Mouse (Mus musculus) retina, postnatal 1 day (tissue): ENCODE data around the gene D630045J12Rik.

ENCODE experiments used
- DNase-seq: peaks from one replicate; pipeline ENCODE4 v3.0.0-alpha.2; 2012

The D630045J12Rik gene

DNA sequence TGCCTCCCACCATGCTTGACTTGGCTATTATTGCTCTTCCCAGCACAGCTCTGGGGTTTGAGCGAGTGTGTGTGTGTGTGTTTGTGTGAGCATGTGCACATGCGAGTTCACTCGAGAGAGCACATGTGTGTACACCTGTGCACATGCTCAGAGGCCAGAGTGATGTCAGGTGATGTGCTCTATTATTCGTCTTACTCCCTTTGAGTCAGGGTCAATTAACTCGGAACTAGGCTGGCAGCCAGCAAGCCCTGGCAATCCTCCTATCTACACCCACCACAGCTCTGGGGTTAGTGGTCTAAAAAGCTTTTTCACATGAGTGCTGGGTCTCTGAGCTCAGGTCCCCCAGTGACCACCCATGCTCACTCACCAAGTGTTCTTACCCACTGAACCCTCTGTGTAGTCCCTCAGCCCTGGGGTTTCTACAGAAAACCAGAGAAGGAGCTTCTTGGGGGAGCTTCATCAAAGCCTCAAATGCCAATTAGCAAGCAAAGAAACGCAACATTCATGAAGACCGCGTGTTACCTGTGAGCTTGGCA is 11.4 kb downstream of the D630045J12Rik start:
- DNase-seq = no peak

- DNase-seq = no peak
These were observed 12.3 kb downstream of the D630045J12Rik start for GRCm38 (mm10) chr6:38241508-38241907.

GRCm38 (mm10) chr6:38240618-38241017 is 13.2 kb downstream of the D630045J12Rik start:
- DNase-seq = no peak

- DNase-seq = no peak
These were observed 15.4 kb downstream of the D630045J12Rik start for GRCm38 (mm10) chr6:38238382-38238781.

- DNase-seq = no peak
These were observed 17.7 kb downstream of the D630045J12Rik start for GRCm38 (mm10) chr6:38235991-38236658.

DNA sequence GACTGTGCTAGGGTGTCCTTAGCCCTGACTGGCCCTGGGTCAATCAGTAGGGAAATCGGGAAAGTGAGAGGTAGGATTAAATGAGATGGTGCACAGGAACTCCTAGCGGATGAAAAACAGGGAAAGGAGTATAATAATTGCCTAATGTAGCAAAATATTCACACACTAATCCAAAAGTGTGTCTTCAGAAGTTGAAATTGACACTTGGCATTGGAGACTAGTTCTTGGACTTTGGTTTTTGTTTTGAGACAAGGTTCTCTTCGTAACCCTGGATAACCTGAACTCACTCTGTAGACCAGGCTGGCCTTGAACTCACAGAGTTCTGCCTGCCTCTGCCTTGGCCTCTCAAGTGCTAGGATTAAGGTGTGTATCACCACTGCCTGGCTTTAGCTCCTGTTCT is 20.0 kb downstream of the D630045J12Rik start:
- no peak for DNase-seq

GRCm38 (mm10) chr6:38232917-38233316 is 20.9 kb downstream of the D630045J12Rik start:
- DNase-seq = no peak

DNA sequence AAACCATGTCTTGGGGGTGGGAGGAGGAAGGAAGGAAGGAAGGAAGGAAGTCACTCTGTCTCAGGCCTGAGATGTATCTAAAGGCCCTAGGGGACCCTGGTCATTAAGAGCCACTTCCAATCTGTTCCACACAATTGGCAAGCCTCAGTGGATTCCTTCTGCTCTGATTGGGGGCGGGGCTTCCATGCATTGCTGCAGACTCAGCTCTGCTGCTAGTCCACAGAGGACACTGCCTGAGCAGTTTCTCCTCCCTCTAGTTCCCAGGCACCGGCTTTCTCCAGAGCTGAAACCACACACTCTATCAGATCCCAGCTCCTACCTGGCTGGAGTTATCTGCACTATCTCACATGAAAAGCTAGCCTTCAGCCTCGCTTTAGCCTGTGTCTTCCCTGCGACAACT is 21.8 kb downstream of the D630045J12Rik start:
- DNase-seq = peak; percentile 46

DNA sequence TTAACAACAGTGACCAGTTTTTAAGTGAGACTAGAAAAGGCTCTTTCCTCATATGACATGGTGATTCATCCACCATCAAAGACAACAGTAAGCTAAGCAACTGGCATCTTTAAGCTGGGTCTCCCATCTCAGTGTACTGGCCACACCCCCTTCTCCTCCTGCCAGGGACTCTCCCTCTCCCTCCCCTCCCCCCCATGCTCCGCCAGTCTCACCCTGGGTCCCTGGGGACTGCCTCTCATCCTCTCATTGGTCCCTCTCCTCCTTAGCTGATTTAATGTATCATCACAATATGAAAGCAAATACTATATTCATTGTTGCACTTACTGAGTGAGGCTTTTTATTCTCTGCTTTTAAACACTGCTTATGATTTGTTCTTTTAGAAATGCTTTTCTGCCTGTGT is 29.7 kb downstream of the D630045J12Rik start:
- peak; percentile 34 for DNase-seq

DNA sequence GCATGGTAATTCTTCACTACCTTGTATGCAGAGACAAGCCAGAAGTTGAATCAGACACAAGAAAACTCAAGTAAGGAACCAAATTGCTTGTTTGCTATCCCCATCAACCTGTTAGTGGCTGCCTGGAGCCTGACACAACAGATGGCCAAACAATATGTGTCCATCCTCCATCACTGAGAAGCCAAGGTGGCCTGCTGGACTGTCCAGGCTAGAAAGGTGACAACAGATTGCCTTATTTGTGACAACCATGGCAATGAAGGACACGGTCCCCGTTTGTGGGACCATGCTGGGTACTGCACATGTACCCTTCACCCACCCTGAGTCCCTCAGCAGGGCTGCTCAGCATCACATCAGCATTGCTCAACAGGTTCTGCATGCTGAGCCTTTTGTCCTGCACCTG is 34.5 kb downstream of the D630045J12Rik start:
- DNase-seq = no peak

GRCm38 (mm10) chr6:38215448-38216110 is 38.2 kb downstream of the D630045J12Rik start:
- no peak for DNase-seq

GRCm38 (mm10) chr6:38207621-38208020 is 46.2 kb downstream of the D630045J12Rik start:
- DNase-seq = no peak

- DNase-seq = peak; percentile 66
These were observed 46.8 kb downstream of the D630045J12Rik start for GRCm38 (mm10) chr6:38206941-38207531.

GRCm38 (mm10) chr6:38205375-38205774 is 48.4 kb downstream of the D630045J12Rik start:
- DNase-seq = no peak

DNA sequence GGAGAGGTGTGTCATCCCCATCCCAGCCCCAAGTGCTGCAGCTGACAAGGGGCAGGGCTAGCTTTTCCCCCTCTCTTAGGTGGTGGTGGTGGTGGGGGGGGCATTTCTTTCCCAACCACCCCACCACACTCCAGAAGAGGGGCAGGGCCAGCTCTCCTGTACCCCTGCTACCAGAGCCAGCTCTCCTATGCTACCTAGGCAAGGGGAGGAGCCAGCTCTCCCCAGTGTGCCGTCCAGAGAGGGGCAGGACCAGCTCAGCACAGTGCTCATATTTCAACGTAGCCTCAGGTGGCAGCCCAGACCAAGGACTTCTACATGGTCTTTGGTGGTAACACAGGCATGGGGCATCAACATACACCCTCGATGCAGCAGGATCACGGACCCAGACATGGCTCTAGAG is 50.0 kb downstream of the D630045J12Rik start:
- no peak for DNase-seq

DNA sequence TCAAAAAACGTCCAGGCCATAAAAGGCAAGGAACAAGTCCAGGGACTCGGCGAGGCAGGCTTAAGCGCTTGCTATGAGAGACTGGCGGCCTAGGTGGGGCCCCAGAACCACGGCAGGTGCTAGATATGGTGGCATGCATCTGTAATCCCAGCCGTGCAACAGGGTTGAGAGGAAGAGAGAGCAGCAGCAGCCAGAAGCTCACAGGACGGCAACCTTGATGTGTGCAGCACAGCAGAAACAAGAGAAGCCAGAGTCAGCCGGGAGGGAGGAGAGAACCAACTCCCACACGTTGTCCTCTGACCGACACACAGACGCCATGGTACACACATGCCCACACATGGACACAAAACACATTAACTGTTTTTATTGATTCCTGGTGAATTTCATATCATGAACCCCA is 51.0 kb downstream of the D630045J12Rik start:
- DNase-seq = no peak

DNA sequence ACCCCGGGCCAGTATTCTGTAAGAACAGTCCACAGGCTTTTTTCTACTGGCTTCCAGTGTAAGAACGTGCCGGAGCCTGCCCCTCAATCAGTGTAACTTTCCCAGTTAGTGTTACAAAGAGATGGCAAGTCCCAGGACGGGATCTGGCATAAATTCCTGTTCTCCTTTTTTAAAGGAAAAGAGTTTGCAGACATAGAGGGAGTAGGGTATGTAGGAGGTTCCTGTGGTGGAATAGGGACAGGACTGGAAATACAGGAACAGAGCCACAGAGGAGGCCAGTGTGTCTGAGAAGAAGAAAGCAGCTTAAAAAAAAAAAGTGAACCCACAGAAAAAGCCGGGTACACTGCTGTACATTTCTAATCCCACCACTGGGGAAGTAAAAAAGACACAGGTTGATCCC is 52.3 kb downstream of the D630045J12Rik start:
- DNase-seq = no peak

- no peak for DNase-seq
These were observed 54.2 kb downstream of the D630045J12Rik start for GRCm38 (mm10) chr6:38199599-38199998.

- no peak for DNase-seq
These were observed 55.1 kb downstream of the D630045J12Rik start for GRCm38 (mm10) chr6:38198727-38199126.

GRCm38 (mm10) chr6:38196266-38197189 is 57.3 kb downstream of the D630045J12Rik start:
- DNase-seq = no peak

- DNase-seq = no peak
These were observed 58.5 kb downstream of the D630045J12Rik start for GRCm38 (mm10) chr6:38195306-38195705.

DNA sequence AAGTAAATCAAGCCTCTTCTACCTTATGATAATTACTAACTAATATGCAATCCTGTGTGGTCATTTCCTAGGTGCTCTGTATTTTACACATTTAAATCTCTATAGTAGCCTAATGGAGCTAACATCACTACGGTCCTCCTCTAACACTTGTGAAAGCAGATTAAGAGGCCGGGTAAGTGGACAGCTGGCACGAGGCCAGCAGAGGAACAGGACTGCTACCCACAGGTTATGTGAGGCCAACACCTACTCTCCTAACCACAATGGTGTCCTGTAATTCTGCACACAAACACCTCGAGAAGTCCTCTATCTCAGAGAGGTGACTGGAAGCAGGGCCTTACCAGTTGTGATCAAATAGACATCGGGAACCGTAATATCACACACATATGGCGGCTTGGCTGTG is 59.8 kb downstream of the D630045J12Rik start:
- DNase-seq = peak; percentile 33

- DNase-seq = no peak
These were observed 60.9 kb downstream of the D630045J12Rik start for GRCm38 (mm10) chr6:38192952-38193351.
